Mouse (Mus musculus) stomach, embryonic 16.5 days (tissue): ENCODE measurements at regions not wholly inside any gene's neighbourhood (a gene's known extent, or its start where the extent isn't known, plus 50 kb on each side); places are given as distances from the start of the nearest gene placed in this dataset.
A peak's percentile ranks its signal among the peaks of the same experiment; 100 is the strongest.

ENCODE experiments used
- ATAC-seq: fragments of 200-750 bp; cut with Nextera tagmentation; 2 replicates; pipeline ENCODE4 v1.8.0; 2017; ENCODE audit warnings: moderate number of reproducible peaks, moderate TSS enrichment; ENCODE audit not compliant: insufficient read depth, low FRiP score
- H3K27ac ChIP-seq: fragments of 300-500 bp; sonication (generic); 2 replicates; pipeline ENCODE4 v1.5.1; 2014; ENCODE audit warnings: low read length
- H3K27me3 ChIP-seq: fragments of 300-500 bp; sonication (generic); 2 replicates; pipeline ENCODE4 v1.6.1; 2014; ENCODE audit warnings: low read length, control low read depth, mixed read lengths; ENCODE audit not compliant: control insufficient read depth, insufficient read depth
- H3K36me3 ChIP-seq: fragments of 300-500 bp; sonication (generic); 2 replicates; pipeline ENCODE4 v1.6.1; 2014; ENCODE audit warnings: low read length; ENCODE audit not compliant: control insufficient read depth, insufficient read depth
- H3K4me1 ChIP-seq: fragments of 300-500 bp; sonication (generic); 2 replicates; pipeline ENCODE4 v1.6.1; 2014; ENCODE audit warnings: low read length, control low read depth, mixed read lengths; ENCODE audit not compliant: control insufficient read depth, insufficient read depth
- H3K4me2 ChIP-seq: fragments of 300-500 bp; sonication (generic); 2 replicates; pipeline ENCODE4 v1.6.1; 2014; ENCODE audit warnings: low read depth, low read length, mixed read lengths
- H3K4me3 ChIP-seq: fragments of 300-500 bp; sonication (generic); replicated peaks from 2 replicates; pipeline ENCODE4 v1.5.1; 2014; ENCODE audit warnings: mild to moderate bottlenecking, low read length
- H3K9ac ChIP-seq: fragments of 300-500 bp; sonication (generic); 2 replicates; pipeline ENCODE4 v1.6.1; 2014; ENCODE audit warnings: low read length
- H3K9me3 ChIP-seq: fragments of 300-500 bp; sonication (generic); replicated peaks from 2 replicates; pipeline ENCODE4 v1.6.1; 2016; ENCODE audit warnings: low read length, control low read depth; ENCODE audit not compliant: control insufficient read depth
- WGBS: fragments of 180-500 bp; shearing (Covaris S2); extraction: QIAGEN DNeasy Blood & Tissue Kit; methylation state at CpG from one replicate; pipeline ENCODE4 v1.1.7; 2014; 5-methylcytosine and 5-hydroxymethylcytosine counted together

GRCm38 (mm10) chr19:21214253-21214652 is 57.8 kb upstream of the Zfand5 start:
- Histone ChIP-seq H3K9ac (no peak overlapping the region), H3K4me2 (no peak overlapping the region), H3K27me3 (no peaks in the 10 kb centered on the region), H3K27ac (no peak overlapping the region), H3K9me3 (no peaks in the 10 kb centered on the region), H3K36me3 (no peaks in the 10 kb centered on the region), H3K4me1 (no peaks in the 10 kb centered on the region), H3K4me3 (no peak overlapping the region)
- WGBS, result 81% methylated on average over 4 of the region's 4 CpGs
- no peak for ATAC-seq

DNA sequence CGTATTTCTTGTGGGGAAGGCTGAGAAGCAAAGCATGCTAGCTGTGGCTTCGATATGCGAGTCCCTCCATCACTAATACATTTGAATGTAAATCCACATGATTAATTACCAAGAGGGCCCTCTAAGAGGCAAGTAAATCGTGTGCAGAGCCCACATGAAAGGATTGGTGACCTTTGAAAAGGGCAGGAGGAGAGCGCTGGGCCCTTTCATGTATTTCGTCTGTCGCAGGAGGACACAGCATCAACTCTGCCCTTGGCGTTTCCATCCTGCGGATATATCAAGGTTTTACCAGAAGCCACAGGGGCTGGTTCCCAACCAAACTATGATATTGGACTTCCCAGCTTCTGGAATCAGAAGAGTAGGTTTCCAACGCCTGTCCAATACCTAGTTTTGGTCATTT is 78.6 kb upstream of the Zfand5 start:
- Histone ChIP-seq H3K9me3 (no peaks in the 10 kb centered on the region), H3K4me2 (no peak overlapping the region), H3K27ac (no peak overlapping the region), H3K9ac (no peak overlapping the region), H3K4me1 (no peaks in the 10 kb centered on the region), H3K36me3 (no peaks in the 10 kb centered on the region), H3K4me3 (no peak overlapping the region), H3K27me3 (no peaks in the 10 kb centered on the region)
- 66% methylated on average over 10 of the region's 10 CpGs for WGBS
- ATAC-seq, result no peak

DNA sequence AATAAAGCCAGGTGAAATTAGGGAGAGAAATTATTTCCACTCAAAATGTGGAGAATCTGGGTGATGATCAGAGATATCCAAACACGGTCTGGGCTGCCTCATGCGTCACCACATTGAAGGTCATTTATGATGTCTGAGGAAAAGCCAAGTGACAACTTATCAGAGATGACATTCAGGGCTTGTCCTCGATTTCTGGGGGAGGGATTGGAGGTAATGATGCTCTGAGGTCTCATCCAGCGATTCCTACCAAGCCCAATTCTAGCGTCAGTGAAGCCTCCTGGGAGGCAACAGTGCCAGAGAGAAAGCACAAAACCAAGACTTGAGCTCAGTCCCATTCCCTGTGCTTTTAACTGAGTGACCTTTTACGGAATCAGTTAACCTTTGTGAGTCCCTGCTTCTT is 79.5 kb upstream of the Zfand5 start:
- no peaks in the 10 kb centered on the region for H3K27me3 ChIP-seq
- H3K27ac ChIP-seq, result no peak overlapping the region
- H3K4me1 ChIP-seq, result no peaks in the 10 kb centered on the region
- no peak for ATAC-seq
- H3K4me3 ChIP-seq, result no peak overlapping the region
- H3K4me2 ChIP-seq, result no peak overlapping the region
- H3K9me3 ChIP-seq, result no peaks in the 10 kb centered on the region
- no peak overlapping the region for H3K9ac ChIP-seq
- no peaks in the 10 kb centered on the region for H3K36me3 ChIP-seq
- 78% methylated on average over 6 of the region's 6 CpGs for WGBS

DNA sequence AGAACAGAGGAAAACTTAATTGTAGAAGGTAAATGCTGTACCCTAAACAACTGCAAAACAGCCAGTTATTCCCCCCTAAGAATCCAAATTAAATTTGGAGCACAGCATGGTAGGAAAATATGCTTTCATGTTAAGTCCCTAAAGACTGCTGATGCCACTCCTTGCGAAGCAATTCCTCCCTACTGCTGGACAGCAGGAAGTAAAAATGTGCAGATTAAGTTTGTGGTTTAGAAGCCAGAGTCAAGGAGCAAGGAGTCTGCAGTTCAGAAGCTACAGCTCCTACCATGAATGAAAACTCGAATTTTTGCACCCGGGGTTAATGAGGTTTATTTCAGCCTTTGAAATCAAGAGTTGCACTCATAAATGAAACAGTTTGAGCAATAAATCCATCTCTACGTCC is 82.9 kb upstream of the Zfand5 start:
- no peaks in the 10 kb centered on the region for H3K27me3 ChIP-seq
- H3K9me3 ChIP-seq, result no peaks in the 10 kb centered on the region
- no peaks in the 10 kb centered on the region for H3K36me3 ChIP-seq
- no peak for ATAC-seq
- H3K9ac ChIP-seq, result no peak overlapping the region
- H3K27ac ChIP-seq, result no peak overlapping the region
- no peaks in the 10 kb centered on the region for H3K4me1 ChIP-seq
- 66% methylated on average over 4 of the region's 4 CpGs for WGBS
- no peak overlapping the region for H3K4me3 ChIP-seq
- no peak overlapping the region for H3K4me2 ChIP-seq

DNA sequence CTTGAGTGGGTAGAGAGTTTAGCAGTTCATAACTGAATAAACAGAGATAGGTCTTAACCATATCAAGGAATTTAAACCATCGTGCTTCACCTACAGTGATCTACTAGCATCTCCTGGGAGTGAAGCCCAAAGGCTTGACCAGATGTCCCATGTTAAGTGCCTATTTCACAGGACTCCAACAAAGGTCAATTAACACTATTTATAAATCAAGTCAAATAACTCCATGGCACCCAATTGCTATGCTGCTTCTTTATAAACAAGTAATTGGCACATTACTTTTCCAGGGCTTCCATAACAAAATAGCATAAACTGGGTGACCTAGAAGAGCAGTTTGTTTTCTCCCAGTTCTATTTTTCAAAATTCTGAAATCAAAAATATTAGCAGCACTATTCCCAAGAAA is 85.4 kb upstream of the Zfand5 start:
- no peak for ATAC-seq
- Histone ChIP-seq H3K4me3 (no peak overlapping the region), H3K27me3 (no peaks in the 10 kb centered on the region), H3K9ac (no peak overlapping the region), H3K4me1 (no peaks in the 10 kb centered on the region), H3K4me2 (no peak overlapping the region), H3K9me3 (no peaks in the 10 kb centered on the region), H3K27ac (no peak overlapping the region), H3K36me3 (no peaks in the 10 kb centered on the region)
- 81% methylated on average over 1 of the region's 1 CpGs for WGBS

- WGBS, result 81% methylated on average over 1 of the region's 1 CpGs
- H3K4me1 ChIP-seq, result no peaks in the 10 kb centered on the region
- H3K27ac ChIP-seq, result no peak overlapping the region
- no peak for ATAC-seq
- no peaks in the 10 kb centered on the region for H3K36me3 ChIP-seq
- H3K4me2 ChIP-seq, result no peak overlapping the region
- no peak overlapping the region for H3K9ac ChIP-seq
- H3K4me3 ChIP-seq, result no peak overlapping the region
- no peaks in the 10 kb centered on the region for H3K27me3 ChIP-seq
- no peaks in the 10 kb centered on the region for H3K9me3 ChIP-seq
Measured at GRCm38 (mm10) chr19:21186016-21186415, 86.1 kb upstream of the Zfand5 start.

GRCm38 (mm10) chr19:21183028-21183427 is 89.0 kb upstream of the Zfand5 start:
- Histone ChIP-seq H3K9me3 (no peaks in the 10 kb centered on the region), H3K9ac (no peak overlapping the region), H3K4me1 (no peaks in the 10 kb centered on the region), H3K27me3 (no peaks in the 10 kb centered on the region), H3K36me3 (no peaks in the 10 kb centered on the region), H3K4me2 (no peak overlapping the region), H3K27ac (no peak overlapping the region), H3K4me3 (no peak overlapping the region)
- 83% methylated on average over 4 of the region's 4 CpGs for WGBS
- no peak for ATAC-seq

GRCm38 (mm10) chr19:21179886-21180285 is 92.2 kb upstream of the Zfand5 start:
- 86% methylated on average over 1 of the region's 1 CpGs for WGBS
- Histone ChIP-seq H3K4me1 (no peaks in the 10 kb centered on the region), H3K4me3 (no peak overlapping the region), H3K9ac (no peak overlapping the region), H3K27me3 (no peaks in the 10 kb centered on the region), H3K4me2 (no peak overlapping the region), H3K36me3 (no peaks in the 10 kb centered on the region), H3K9me3 (no peaks in the 10 kb centered on the region), H3K27ac (no peak overlapping the region)
- no peak for ATAC-seq

GRCm38 (mm10) chr19:21175426-21175831 is 96.6 kb upstream of the Zfand5 start:
- peak overlapping the region; percentile 50; the same call in 1 of the 2 replicates for H3K27ac ChIP-seq
- 0 out of 2 replicates have a peak, but pooled peaks cover 4% of the 10 kb centered on the region for H3K4me1 ChIP-seq
- H3K36me3 ChIP-seq, result no peaks in the 10 kb centered on the region
- H3K9me3 ChIP-seq, result no peaks in the 10 kb centered on the region
- H3K4me2 ChIP-seq, result no peak overlapping the region
- no peaks in the 10 kb centered on the region for H3K27me3 ChIP-seq
- H3K4me3 ChIP-seq, result no peak overlapping the region
- 67% methylated on average over 3 of the region's 3 CpGs for WGBS
- no peak for ATAC-seq
- no peak overlapping the region for H3K9ac ChIP-seq

GRCm38 (mm10) chr19:21174636-21175035 is 97.4 kb upstream of the Zfand5 start:
- Histone ChIP-seq H3K27me3 (no peaks in the 10 kb centered on the region), H3K4me3 (no peak overlapping the region), H3K9me3 (no peaks in the 10 kb centered on the region), H3K36me3 (no peaks in the 10 kb centered on the region), H3K4me1 (0 out of 2 replicates have a peak, but pooled peaks cover 4% of the 10 kb centered on the region), H3K9ac (no peak overlapping the region), H3K27ac (peak overlapping the region; percentile 38), H3K4me2 (0 out of 2 replicates have a peak overlapping the region, but pooled peaks have one; percentile 19)
- WGBS, result 47% methylated on average over 5 of the region's 5 CpGs
- 0 out of 2 replicates have a peak, but pooled peaks have one; percentile 45 for ATAC-seq
